Mouse (Mus musculus) cerebellum, postnatal 4 days (tissue): ENCODE results near the gene Fam53a.

Experiments
- DNase-seq, 2 experiments: peaks; one replicate each; pipeline ENCODE4 v3.0.0; 2022; ENCODE audit warnings: low spot score in 2 of 2, mixed read lengths in 1 of 2

Gene Fam53a

GRCm38 (mm10) chr5:33632526-33632925, 3.1 kb upstream of the Fam53a start:
- DNase-seq, result no peak

GRCm38 (mm10) chr5:33630615-33631014, 1.2 kb upstream of the Fam53a start:
- no peak for DNase-seq

GRCm38 (mm10) chr5:33630061-33630460, 626 bp upstream of the Fam53a start:
- DNase-seq, result no peak

- DNase-seq, result peak in 1 of 2 experiments; percentile 43
These were observed 575 bp downstream of the Fam53a start for GRCm38 (mm10) chr5:33628820-33629300.

- DNase-seq, result no peak
These were observed 1.5 kb downstream of the Fam53a start for GRCm38 (mm10) chr5:33627968-33628367.

GRCm38 (mm10) chr5:33623766-33624165, 5.7 kb downstream of the Fam53a start:
- no peak for DNase-seq

GRCm38 (mm10) chr5:33622671-33623070, 6.8 kb downstream of the Fam53a start:
- DNase-seq, result no peak

- no peak for DNase-seq
These were observed 15.0 kb downstream of the Fam53a start for GRCm38 (mm10) chr5:33614391-33614790.

GRCm38 (mm10) chr5:33611795-33612194, 17.6 kb downstream of the Fam53a start:
- no peak for DNase-seq

GRCm38 (mm10) chr5:33609226-33609625, 20.2 kb downstream of the Fam53a start:
- no peak for DNase-seq

- DNase-seq, result no peak
These were observed 22.0 kb downstream of the Fam53a start for GRCm38 (mm10) chr5:33607434-33607833.

GRCm38 (mm10) chr5:33606631-33607030, 22.8 kb downstream of the Fam53a start:
- DNase-seq, result peak in 1 of 2 experiments; percentile 39

GRCm38 (mm10) chr5:33605314-33605713, 24.1 kb downstream of the Fam53a start:
- DNase-seq, result no peak

GRCm38 (mm10) chr5:33593620-33594019, 35.8 kb downstream of the Fam53a start:
- no peak for DNase-seq

- peak; percentile 63 to 81 for DNase-seq
These were observed 40.1 kb downstream of the Fam53a start for GRCm38 (mm10) chr5:33589221-33589888.

GRCm38 (mm10) chr5:33588066-33588465, 41.4 kb downstream of the Fam53a start:
- DNase-seq, result peak in 1 of 2 experiments; percentile 26

GRCm38 (mm10) chr5:33587498-33588058, 41.9 kb downstream of the Fam53a start:
- DNase-seq, result no peak

- DNase-seq, result no peak
These were observed 49.1 kb downstream of the Fam53a start for GRCm38 (mm10) chr5:33580336-33580735.

GRCm38 (mm10) chr5:33574207-33574606, 55.2 kb downstream of the Fam53a start:
- DNase-seq, result no peak

GRCm38 (mm10) chr5:33565886-33566285, 63.5 kb downstream of the Fam53a start:
- no peak for DNase-seq

- DNase-seq, result no peak
These were observed 73.0 kb downstream of the Fam53a start for GRCm38 (mm10) chr5:33556277-33556995.
